Mouse (Mus musculus): ENCODE data around the gene Hnrnph2. TPM values are rescaled to one million over a fixed set of nuclear protein-coding genes. Genes with fewer than 3 reads are reported as not detected.

Gene Hnrnph2
- total RNA-seq, 2 experiments from 2014 or later, result 66.8 to 71.8 TPM

Other genes starting within 250 kb of the Hnrnph2 start
- under 1 TPM; 0.22 to 0.27 TPM for gene Drp2, start 196.6 kb upstream of the Hnrnph2 start, total RNA-seq (2021)
- not detected for gene Taf7l, start 124.7 kb upstream of the Hnrnph2 start, total RNA-seq (2021)
- 10 to 100 TPM; 20.7 to 20.8 TPM for gene Timm8a1, start 59.3 kb upstream of the Hnrnph2 start, total RNA-seq (2021)
- gene Btk, start 17.6 kb upstream of the Hnrnph2 start, total RNA-seq (2021), result 1 to 10 TPM; 1.1 to 1.3 TPM
- gene Rpl36a, start 15.5 kb upstream of the Hnrnph2 start, total RNA-seq (2021), result 100 to 1,000 TPM in 1 of 2 experiments, 10 to 100 TPM in 1; 99.3 to 127 TPM
- gene Gla, start 54 bp upstream of the Hnrnph2 start, total RNA-seq (2021), result 1 to 10 TPM; 1.4 to 1.9 TPM
- 1 to 10 TPM; 7.6 to 8.8 TPM for gene Armcx4, start 85.3 kb downstream of the Hnrnph2 start, total RNA-seq (2021)
- gene Armcx1, start 116.8 kb downstream of the Hnrnph2 start, total RNA-seq (2021), result 1 to 10 TPM; 4.9 to 6.4 TPM
- 1 to 10 TPM in 1 of 2 experiments, under 1 TPM in 1; 0.60 to 1.1 TPM for gene Armcx6, start 150.2 kb downstream of the Hnrnph2 start, total RNA-seq (2021)
- 10 to 100 TPM; 18.6 to 19.3 TPM for gene Armcx3, start 155.4 kb downstream of the Hnrnph2 start, total RNA-seq (2021)
- 1 to 10 TPM; 6.7 to 7.4 TPM for gene Armcx2, start 208.0 kb downstream of the Hnrnph2 start, total RNA-seq (2021)